Mouse (Mus musculus) adrenal gland, adult 2 months (tissue): ENCODE data around the gene Dnah3. TPM values are rescaled to one million over a fixed set of nuclear protein-coding genes. Genes with fewer than 3 reads are reported as not detected.

Experiments
- DNase-seq: peaks from one replicate; pipeline ENCODE4 v3.0.0; 2021
- polyA plus RNA-seq: library from polyadenylated mRNA; depleted of rRNA; stranded (reverse); fragments of >200 nt; gene quantifications from 2 replicates; pipeline ENCODE4 v1.2.3, GENCODE M21; 2012
- total RNA-seq, 2 experiments: library from RNA; stranded (reverse); gene quantifications; 2 replicates each; pipeline ENCODE4 v1.2.3; 2021

Dnah3 gene
- total and polyA plus RNA-seq, 3 experiments = 0.12 to 0.14 TPM; not detected in 1

DNA sequence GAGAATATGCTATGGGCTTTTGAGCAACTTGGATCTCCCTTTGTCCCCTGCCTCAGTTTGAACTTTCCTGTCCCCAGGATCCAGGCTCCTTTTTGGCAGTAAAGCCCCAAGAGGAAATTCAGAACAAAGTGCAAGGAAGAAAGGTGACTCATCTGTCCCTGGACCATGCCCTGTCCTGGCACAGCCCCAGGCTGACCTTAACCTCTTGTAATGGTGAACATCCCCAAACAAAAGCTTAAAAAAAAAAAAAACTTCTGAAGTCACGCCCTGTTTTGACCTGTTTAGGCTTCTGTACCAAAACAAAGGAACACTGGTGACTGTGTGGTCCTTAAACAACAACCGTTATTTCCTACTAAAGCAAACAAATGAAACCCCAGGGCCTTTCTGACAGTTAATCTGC lies 153.5 kb downstream of the Dnah3 start:
- peak; percentile 87 for DNase-seq

DNA sequence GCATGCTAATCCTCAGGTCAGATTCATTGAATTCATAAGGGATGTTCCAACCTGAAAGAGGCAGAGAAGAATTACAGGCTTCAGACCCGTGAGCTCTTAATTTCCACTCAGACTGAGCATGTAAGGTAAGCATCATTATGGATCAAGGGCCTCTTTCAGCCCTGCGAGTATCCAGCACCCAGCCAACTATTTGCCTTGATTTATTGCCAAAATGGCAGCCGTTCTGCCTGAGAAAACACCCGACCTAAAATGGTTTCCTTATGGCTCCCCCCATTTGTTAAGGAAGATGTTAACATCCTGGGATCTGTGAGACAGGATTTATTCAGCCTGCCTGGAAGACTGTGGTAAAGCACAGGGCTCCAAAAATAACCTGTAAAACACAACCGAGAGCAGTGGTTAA lies 158.0 kb downstream of the Dnah3 start:
- no peak for DNase-seq

DNA sequence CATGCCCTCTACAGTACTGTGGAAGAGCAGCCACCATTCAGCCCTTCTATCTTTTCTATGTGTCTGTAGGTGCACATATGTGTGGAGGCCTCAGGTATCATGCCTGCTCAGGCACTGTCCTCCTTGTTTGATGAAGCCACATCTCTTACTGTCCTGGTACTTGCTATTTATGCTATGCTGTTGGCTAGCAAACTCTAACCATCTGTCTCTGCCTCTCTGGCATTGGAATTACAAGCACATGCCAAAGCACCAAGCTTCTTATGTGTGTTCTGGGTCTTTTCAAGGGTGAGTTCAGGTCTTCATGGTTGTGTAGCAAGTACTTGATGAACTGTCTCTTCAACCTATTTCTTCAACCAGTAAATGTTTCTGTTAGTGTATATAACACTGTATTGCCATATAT lies 158.8 kb downstream of the Dnah3 start:
- no peak for DNase-seq

DNA sequence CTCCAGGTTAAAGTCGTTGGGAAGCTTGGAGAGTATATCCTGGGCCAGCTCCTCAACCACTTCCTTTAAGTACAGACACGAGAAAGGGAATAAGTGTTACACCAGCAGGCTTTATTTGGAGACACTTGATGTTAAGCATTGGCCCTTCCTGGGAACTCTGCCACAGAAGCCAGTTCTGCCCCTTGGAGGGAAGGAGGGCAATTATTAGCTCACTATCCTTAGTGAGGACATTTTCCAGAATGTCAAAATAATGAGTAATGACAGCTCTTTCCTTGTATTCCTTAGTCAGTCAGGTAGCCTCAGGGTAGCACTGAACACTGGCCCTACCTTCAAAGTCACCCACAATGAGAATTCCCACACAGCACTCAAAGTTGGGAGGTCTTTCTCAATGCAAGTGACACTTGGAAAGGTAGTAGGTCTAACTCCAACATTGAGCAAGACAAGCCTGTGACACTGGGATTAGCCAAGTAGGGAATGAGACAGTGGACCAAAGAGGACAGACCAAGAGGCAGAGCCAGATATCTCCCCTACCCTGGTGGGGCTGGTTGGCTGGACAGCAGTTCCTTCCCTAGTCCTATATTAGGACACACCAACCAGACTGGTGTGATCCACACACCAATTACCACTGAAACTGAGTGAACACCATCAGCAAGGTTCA lies 166.2 kb downstream of the Dnah3 start:
- DNase-seq = peak; percentile 14

DNA sequence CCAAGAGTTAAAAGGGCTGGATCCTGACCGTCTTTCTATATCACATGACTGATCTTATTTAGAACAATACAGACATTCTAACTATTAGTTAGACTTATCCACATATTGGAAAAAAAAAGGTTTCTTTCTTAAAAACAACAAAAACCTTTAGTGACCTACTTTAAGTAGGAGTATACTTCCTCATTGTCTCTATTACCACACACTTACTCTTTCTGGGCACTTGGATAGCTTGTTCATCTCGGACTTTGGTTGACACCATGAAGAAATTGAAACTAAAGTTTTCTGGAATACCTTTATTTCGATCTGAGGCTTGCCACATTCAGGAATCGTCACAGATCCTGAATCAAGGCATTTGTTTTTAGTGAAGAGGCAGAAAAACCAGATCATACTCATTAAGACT lies 174.0 kb downstream of the Dnah3 start:
- DNase-seq = no peak

DNA sequence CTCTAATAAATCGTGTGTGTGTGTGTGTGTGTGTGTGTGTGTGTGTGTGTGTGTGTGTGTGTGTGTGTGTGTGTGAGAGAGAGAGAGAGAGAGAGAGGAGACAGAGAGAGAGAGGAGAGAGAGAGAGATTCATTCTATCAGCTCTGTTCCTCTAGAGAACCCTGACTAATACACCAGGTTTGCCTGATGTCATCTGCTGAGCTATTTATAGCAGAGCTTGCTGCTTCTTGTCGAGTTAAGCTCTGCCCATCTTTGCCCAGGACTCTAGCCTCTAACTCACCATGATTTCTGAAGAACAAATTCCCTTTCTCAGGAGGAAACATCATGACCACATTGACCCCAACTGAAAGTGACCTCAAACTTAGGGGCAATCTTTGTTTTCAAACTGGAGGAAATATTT lies 174.6 kb downstream of the Dnah3 start:
- DNase-seq = peak; percentile 14

DNA sequence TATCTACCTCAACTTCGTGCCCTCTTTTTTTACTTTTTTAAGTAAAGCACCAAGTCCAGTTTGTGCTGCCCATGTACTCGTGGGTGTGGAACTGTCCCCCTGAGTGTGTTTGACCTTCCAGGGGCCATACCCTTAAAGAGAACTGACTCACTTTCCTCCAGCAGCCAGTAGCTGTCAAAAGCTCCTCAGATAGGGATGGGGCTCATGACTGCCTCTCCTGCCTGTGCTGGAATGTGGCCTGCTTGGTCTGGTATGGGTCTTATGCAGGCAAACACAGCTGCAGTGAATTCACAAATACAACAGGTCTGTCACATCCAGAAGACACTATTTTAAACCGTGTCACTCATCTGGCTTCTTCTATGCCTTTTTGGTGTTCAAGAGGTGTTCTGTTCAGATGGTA lies 183.4 kb downstream of the Dnah3 start:
- DNase-seq = no peak

DNA sequence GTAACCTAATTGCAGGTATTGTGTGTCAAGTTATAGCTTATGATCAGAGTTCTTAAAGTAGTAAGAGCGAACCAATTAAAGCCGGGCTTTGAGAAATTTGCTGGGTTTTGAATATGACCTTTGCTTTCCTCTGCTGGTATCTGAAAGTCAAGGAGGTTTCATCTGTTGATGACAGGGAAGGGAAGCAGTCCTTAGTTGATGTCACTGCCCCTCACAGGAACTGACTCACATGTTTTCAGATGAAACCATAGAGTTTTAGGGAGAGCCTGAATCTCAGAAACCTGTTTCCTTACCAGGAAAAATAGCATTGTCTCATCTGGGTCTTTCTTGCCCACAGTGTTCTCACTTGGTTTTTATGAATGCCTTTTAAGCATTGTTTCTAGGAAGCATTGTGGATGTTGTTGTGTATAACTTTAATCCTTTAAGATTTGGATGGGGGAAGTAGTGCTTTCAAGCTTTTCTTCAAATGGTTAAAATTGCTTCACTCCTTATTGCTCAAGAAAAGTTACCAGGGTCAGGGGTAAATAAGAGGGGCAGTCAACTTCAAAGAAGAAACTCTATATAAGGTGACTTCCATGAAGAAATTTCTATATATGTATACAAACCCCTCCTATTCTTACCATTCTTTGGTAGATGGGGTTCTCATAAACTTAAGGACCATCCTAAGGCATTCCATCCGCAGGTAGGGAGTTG lies 188.4 kb downstream of the Dnah3 start:
- no peak for DNase-seq

DNA sequence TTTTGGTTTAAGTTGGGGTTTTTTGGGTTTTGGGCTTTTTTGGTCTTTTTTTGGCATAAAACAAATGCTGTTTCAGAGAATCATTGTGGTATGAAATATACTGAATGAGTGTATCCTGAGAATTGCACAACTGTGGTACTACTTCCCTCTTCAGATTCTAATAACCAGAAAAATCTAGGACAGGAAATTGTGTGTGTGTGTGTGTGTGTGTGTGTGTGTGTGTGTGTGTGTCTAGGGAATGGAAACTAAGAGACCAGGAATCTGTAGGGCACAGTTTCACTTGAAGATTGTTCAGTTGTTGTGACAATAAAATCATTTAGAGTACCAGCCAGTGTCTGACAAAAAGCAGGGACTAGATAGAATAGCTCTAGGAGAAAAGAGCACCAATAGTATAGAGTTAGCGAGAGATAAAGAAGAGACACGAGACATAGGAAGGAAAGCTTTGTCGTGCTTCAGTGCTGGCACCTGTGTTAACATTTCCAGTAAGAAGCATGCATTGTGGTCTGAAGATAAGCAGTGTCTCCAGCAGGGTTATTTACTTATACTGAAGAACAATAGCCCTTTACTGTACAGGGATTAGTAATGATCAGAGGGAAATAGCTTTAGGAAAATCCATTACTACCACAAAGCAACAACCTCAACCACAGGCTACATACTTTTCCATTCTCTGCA lies 195.6 kb downstream of the Dnah3 start:
- no peak for DNase-seq

DNA sequence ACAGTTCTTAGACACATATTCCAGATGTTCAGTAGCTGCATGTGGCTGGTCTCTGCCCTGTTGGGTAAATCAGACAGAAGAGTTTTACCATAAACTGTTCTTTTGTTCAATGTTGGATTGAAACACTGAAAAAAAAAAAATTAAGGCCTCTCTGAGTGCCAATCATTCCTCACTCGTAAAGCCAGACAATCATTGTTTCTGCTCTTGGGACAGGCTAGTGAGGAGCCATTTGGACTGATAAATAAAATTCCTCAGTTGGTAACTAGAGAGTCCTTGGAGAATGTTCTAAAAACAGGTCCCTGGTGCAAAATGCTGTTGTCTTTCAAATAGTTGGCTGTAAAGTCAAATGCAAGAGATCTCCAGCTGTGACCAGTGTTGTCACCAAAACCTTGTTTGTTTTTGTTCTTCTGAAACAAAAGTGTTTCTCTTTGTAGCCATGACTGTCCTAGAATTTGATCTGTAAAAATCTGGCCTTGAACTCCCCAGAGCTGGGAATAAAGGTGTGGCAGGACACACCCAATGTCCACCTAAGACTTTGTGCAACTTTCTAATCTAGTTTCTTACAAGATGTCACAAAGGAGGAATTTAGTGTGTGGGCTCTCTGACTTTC lies 196.7 kb downstream of the Dnah3 start:
- DNase-seq = no peak

DNA sequence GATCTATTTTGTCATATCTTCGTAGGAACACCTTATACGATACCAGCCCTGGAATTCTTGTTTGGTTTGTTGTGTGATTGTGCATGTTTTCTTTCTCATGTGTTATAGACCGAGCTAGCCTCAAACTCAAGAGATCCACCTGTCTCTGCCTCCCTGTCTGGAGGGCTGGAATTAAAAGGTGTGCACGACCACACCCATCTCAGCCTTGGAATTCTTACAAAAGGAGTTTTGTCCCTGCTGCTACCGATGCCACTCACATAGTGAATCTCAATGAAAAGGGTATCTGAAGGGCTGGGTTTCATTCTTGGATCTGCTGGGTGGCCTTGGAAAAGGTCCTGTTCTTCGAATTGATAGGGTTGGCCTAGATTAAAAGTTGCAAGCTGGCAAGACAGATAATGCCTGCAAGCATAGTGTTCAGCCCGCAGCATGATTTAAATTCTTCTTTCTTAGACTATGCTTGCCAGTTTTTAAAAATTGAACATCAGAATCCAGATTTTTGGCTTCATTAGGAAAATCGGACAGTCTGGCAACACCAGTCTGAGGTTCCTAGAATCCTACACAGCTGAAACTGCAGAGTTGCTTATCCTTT lies 197.5 kb downstream of the Dnah3 start:
- no peak for DNase-seq

DNA sequence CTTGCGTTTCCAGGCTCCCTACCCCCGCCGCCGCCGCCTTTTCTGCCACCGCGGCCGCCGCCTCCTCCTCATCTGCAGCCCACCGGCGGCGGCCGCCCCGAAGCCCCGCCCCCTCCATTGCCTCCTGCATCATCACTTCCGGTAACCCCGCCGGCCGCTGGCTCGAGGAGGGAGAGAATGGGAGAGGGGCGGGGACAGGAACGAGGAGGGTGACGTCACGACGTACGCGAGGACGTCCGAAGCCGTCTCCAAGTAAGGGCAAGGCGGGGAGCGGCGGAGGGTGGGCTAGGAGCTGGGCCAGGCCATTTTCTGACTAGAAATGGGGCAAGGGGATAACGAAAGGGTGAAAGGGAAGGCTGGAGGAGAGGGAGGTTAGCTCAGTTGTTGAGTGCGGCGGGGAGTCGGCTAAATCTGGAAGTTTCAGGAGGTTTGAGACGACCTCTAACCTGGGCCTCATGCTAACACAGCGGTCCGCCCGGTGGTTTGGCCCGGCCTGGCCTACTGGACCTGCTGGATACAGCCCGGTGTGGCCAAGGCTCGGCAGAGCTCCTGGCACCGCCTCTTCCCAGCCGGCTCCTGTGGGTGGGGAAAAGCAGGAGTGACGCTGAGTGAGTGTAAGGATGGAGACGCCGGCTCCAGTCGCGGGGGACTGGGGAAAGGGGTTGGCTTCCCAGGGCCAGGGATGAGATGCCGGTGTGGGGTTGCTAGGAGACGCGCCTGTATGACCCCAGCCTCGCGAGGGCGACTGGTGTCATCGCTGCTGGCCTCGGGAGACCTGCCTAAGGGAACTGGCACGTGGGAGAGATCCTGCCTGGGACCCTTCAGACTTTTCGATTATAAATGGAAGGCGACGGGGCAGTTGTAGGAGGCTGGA lies 199.2 kb downstream of the Dnah3 start, which contains the start of the genes Lyrm1 and Dcun1d3:
TSS of gene Lyrm1 (plus strand) at position 223 of the 874 bp plus-strand sequence.
TSS of gene Dcun1d3 (minus strand) at position 660 of the 874 bp plus-strand sequence.
- DNase-seq = peak; percentile 98

DNA sequence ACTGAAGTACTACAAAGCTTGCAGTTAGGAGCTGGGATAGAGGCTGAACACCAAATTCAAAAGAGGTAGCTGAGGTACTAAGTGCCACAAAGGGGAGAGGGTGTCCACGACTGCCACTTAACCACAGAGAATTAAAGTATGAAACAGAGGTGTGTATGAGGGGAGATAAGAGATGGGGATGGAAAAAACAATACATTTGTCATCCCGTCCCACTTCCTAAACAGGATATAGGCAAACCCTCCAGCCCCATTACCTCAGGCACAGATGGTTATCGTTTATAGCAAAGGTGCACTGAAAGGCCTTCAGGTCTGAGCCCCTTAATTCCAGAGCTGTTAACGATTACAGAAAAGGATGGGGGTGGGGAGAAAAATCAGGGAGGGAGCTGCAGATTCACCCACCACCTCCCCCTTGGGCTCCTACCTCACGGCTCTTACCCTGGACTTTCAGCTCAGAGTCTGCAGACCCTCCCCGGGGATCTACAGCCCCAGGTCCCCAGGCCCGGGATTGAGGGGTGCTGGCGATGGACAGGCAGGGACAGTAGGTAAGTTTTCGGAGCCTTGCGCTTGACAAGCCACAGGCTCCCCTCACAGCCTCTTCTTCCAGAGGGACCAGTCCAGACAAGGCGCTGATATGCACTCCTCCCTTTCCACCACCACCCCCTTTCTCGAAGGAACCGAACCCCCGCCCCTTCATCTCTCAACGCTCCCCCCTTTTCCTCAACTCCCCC lies 200.1 kb downstream of the Dnah3 start:
- peak; percentile 12 for DNase-seq

DNA sequence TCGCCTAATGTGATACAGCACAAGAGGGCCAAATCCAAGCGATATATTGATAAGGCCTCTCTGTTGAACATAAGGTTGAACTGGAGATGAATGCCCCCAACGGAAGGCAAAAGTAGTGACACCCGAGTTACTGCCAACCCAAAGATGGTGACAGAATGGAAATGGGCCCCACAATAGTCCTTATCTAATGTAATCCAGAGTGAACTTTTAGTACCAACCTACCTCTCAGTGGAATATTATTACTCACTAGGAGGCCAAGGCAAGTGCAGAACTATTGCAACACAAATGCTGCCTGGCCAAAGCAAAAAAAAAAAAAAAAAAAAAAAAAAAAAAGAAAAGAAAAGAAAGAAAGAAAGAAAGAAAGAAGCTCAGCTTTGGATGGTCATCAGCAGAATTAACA lies 202.3 kb downstream of the Dnah3 start:
- DNase-seq = peak; percentile 18

DNA sequence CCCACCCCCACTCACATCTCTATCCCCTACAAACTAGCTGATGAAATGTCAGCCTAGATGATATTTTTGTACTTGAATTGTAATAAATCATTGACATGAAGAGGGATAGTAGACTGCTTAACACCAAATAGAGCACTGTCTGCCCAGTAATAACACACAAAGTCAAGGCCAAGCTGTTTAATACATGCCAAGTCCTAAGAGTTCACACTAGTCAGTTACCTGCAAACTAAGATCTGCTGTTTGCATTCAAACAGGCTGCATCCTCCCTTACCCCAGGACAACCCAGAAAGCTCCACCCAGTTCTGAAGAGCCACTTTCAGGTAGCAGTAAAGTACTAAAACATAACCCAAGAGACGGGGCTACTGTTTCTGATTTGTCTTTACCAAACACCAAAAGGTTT lies 202.9 kb downstream of the Dnah3 start:
- no peak for DNase-seq

DNA sequence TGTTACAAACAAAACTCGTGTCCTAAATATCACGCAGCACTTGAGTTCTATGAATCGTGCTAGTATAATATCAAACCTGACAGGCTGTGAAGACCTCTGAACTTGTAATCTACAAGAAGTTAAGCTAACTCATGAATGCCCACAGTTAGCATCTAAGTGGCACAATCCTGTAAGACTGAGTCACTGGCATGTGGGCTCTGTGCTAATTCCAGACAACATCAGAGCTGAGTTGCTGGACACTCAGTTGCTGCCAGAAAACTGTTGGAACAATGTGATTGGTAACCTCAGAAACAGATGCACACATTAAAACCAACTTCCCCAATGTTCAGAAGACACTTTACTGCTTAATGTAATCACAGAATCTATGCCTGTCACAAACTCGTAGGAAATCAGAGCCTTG lies 207.2 kb downstream of the Dnah3 start:
- no peak for DNase-seq

DNA sequence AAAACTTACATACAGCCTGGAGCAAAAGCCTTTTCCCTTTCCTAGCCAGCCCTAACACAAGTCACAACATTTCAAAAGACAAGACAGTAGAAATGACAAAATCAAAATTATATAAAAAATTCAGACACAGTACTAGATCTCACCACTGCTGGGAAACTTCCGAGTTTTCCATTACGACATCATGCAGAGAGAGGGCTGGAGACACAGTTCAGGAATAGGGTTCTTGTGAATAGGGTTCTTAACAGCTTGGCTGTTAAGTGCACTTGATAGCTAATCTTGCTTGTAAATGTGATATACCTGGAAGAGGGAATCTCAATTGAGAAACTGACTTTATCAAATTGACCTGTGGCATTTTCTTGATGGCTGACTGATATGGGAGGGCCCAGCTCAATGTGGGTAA lies 213.9 kb downstream of the Dnah3 start:
- no peak for DNase-seq

DNA sequence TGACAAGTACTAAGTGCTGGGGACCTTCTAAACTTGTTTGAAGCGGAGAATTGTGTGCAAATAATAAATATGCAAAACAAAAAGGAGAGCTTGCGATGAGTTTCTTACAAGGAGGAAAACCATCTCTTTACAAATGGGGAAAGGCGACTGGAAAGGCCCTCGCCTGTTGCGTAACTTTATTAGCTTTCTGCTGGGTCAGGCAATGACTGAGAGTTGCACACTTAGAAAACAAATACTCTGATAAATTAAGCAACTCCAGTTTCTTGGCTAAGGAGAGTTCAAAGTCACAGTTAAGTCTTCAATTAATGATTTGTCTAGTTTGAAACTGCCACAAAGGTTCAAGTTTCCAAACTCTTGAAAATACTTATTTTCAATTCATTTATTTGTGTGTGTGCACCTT lies 214.7 kb downstream of the Dnah3 start:
- DNase-seq = peak; percentile 28

DNA sequence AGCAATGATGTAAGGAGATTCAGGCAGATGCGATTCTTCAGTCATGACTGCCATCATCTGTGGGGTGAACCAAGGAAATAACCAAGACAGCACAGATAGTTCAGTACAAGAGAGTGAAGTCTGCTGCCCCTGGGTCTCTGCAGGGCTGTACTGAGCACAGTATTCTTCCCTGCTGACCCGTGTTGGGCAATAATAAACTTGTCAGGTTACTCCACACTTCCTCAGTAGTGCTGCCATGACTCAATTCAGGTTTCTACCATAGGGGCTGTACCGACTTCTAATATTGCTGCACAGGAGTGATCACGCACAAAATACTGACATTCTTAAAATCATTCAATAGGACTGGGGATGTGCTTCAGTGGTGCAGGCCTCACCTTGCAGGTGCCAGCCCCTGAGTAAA lies 215.9 kb downstream of the Dnah3 start:
- no peak for DNase-seq

DNA sequence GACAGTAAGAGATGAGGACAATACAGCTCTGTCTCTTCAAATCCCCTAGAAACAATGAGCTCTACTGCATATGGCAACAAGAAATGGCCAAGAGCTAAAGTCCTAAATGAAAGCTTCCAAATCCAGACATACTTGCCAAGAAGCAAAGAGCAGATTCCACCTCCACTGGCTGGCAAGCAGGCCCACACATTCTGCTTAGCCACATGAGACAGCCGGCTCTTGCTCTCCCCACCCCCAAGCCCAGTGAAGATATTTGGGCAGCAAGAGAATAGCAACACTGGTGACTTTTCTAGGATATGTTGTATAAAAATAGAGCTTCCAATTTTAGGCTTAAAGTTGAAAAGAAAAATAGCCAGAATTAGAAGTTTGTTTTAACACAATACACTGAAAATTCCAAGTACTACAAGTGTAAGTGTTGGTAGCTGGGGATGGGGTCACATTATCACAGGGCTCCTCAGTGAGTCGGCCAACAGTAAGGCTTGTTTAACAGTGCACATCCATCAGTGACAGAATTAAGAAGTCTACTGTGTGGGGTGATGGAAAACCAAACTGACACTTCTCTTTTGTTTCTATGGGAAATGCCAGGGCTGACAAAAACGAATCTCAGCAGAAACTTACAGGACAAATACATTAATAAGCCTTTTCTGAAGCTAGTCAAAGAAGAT lies 219.2 kb downstream of the Dnah3 start:
- no peak for DNase-seq
